Mouse (Mus musculus) brain, embryonic 14.5 days (tissue): ENCODE results near the gene Dynlt1c.
"Not testable (repeated sequence)": the region's sequence is repeated elsewhere in the genome, so short reads cannot be mapped to it uniquely, and the experiment has no call there.

Experiments used
- CTCF ChIP-seq: fragments of 200-500 bp; IDR thresholded peaks from 2 replicates; pipeline ENCODE4 v1.5.1; 2012; ENCODE audit warnings: inconsistent platforms, mild to moderate bottlenecking, moderate library complexity, borderline replicate concordance; ENCODE audit not compliant: insufficient read depth, insufficient read length; ENCODE audit errors: extremely low read depth
- POLR2A ChIP-seq: fragments of 200-500 bp; IDR thresholded peaks from 2 replicates; pipeline ENCODE4 v1.6.1; 2012; ENCODE audit warnings: mild to moderate bottlenecking, inconsistent platforms, borderline replicate concordance; ENCODE audit not compliant: poor library complexity, insufficient read depth, insufficient read length, severe bottlenecking; ENCODE audit errors: extremely low read depth

DNA sequence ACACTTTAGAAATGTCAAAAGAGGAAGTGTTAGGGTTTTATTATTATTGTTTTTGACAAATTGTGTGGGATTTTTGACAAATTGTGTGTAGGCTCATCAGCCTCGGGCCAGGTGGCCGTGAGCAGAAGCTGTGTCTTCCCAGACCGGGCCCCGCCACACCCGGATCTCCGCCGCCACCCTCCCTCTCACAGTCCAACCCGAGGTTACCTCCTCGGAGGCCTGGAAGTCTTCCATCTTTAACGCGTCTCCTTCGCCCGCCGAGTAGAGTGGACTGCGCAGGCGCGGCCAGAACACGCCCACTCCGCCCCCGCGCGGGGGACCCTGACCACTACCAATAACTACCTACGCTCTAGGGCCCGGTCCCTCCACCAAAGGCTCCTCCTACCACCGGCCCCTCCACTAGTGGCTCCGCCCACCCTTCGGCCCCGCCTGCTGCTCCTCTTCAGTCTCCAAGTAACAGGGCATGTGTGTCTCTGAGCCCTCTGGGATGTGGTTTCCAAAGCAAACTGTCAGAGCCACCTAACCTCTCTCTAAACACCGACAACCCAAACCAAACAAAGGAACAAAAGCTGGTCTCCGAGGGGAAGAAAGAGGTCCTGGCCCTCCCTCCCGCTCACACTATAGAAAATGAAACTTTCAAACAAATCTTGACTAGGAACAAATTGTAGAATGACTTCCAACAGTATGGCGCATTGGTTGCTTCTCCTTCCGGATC is 54.3 kb downstream of the Dynlt1c start, which contains the start of gene Dynlt1f:
- TF ChIP-seq CTCF, POLR2A: not testable (repeated sequence)
